Comparison of ENCODE assay signal across 8 mouse cellular contexts in genomic region chr5:54154503-54155226, GRCm38 (mm10).
DNase-seq lines count a peak whose midpoint lies in the region; ATAC-seq and TF ChIP-seq lines count a peak whose summit lies in the region.

No protein-coding gene starts in this region.

- H3K4me2 ChIP-seq in heart, postnatal 0 days (ENCODE audit: low read depth, low read length): peak overlapping the region; percentile 50
- peak overlapping the region; percentile 25 for H3K4me2 ChIP-seq in neural tube, embryonic 11.5 days (ENCODE audit: low read depth)

- H3K36me3 ChIP-seq in G1E (replicated peaks): no peaks in the 10 kb centered on the region
- H3K36me3 ChIP-seq in heart, postnatal 0 days (replicated peaks; ENCODE audit: control insufficient read depth, insufficient read depth, low read length): no peaks in the 10 kb centered on the region
- no peaks in the 10 kb centered on the region for H3K36me3 ChIP-seq in neural tube, embryonic 11.5 days (ENCODE audit: control insufficient read depth, insufficient read depth, low read length)

- peak; percentile 34; the same call in 1 of the 2 replicates for TF ChIP-seq CTCF in G1E (IDR thresholded peaks at IDR 0.05; ENCODE audit: low read depth, low read length)
- TF ChIP-seq CTCF in heart, postnatal 0 days (IDR thresholded peaks at IDR 0.05; ENCODE audit: low read depth): peak; percentile 72

- H3K27me3 ChIP-seq in G1E (ENCODE audit: insufficient read depth, low read length): 0 out of 2 replicates have a peak, but pooled peaks cover 5% of the 10 kb centered on the region
- H3K27me3 ChIP-seq in heart, postnatal 0 days (ENCODE audit: control insufficient read depth, insufficient read depth, low read length): no peaks in the 10 kb centered on the region
- no peaks in the 10 kb centered on the region for H3K27me3 ChIP-seq in neural tube, embryonic 11.5 days (ENCODE audit: control insufficient read depth, insufficient read depth, low read length)

- no peak overlapping the region for H3K27ac ChIP-seq in heart, postnatal 0 days (ENCODE audit: low read depth)
- H3K27ac ChIP-seq in neural tube, embryonic 11.5 days (ENCODE audit: low read depth, low read length): no peak overlapping the region

- no peaks in the 10 kb centered on the region for H3K9me3 ChIP-seq in G1E (replicated peaks)
- H3K9me3 ChIP-seq in heart, postnatal 0 days (replicated peaks; ENCODE audit: control insufficient read depth, low read length): no peaks in the 10 kb centered on the region
- H3K9me3 ChIP-seq in neural tube, embryonic 11.5 days (ENCODE audit: control insufficient read depth, low read length): no peaks in the 10 kb centered on the region

- H3K4me1 ChIP-seq in G1E (ENCODE audit: insufficient read depth, low read depth, low read length): no peaks in the 10 kb centered on the region
- peaks cover 21% of the 10 kb centered on the region for H3K4me1 ChIP-seq in heart, postnatal 0 days (ENCODE audit: control insufficient read depth, insufficient read depth)
- peaks cover 6% of the 10 kb centered on the region; the same call in 1 of the 2 replicates for H3K4me1 ChIP-seq in neural tube, embryonic 11.5 days (ENCODE audit: control insufficient read depth, insufficient read depth, low read length)

- no peak for TF ChIP-seq EP300 in heart, postnatal 0 days (IDR thresholded peaks at IDR 0.05; ENCODE audit: low read depth)

- intact Hi-C loops in left cerebral cortex, postnatal 10 days (cut with DNase I): no loop called here

- 21% methylated on average over 13 of the region's 13 CpGs for WGBS in heart, postnatal 0 days
- WGBS in neural tube, embryonic 11.5 days: 20% methylated on average over 13 of the region's 13 CpGs

- ATAC-seq in cerebellum, adult (ENCODE audit: insufficient number of reproducible peaks, low FRiP score, low TSS enrichment): peak; percentile 56; the same call in 1 of the 2 replicates
- ATAC-seq in G1E (ENCODE audit: extremely low read depth, insufficient number of reproducible peaks, low FRiP score, poor library complexity, severe bottlenecking): no peak
- ATAC-seq in heart, postnatal 0 days (ENCODE audit: insufficient read depth, low read depth): no peak
- no peak for ATAC-seq in neural tube, embryonic 11.5 days (ENCODE audit: insufficient read depth, low FRiP score, low TSS enrichment)
- ATAC-seq in monocyte, adult 5-6 weeks (replicated peaks; ENCODE audit: insufficient number of reproducible peaks, low FRiP score, low TSS enrichment, poor library complexity, severe bottlenecking): no peak

- no peak overlapping the region for H3K4me3 ChIP-seq in G1E (ENCODE audit: low read depth, low read length)
- H3K4me3 ChIP-seq in heart, postnatal 0 days (ENCODE audit: low read depth, low read length): peak overlapping the region; percentile 23; the same call in 1 of the 2 replicates
- no peak overlapping the region for H3K4me3 ChIP-seq in neural tube, embryonic 11.5 days (ENCODE audit: low read depth, low read length)

- H3K9ac ChIP-seq in heart, postnatal 0 days (replicated peaks; ENCODE audit: low read depth, low read length): no peak overlapping the region
- no peak overlapping the region for H3K9ac ChIP-seq in neural tube, embryonic 11.5 days (ENCODE audit: low read length)

- DNase-seq in cerebellum, adult 11 months: no peak
- peak; percentile 8 for DNase-seq in G1E (ENCODE audit: low spot score)
- DNase-seq in embryo, embryonic 10 days (ENCODE audit: low spot score): peak; percentile 45
- DNase-seq in heart, postnatal 0 days (ENCODE audit: low spot score): peak; percentile 50
- DNase-seq in left cerebral cortex, postnatal 10 days (ENCODE audit: extremely low spot score in 1 of 2, low spot score in 2 of 2): peak; percentile 21 to 54
- peak; percentile 41 for DNase-seq in neural tube, embryonic 11.5 days (ENCODE audit: low spot score)
